Mouse (Mus musculus) spleen, adult 2 months (tissue): Measurements from ENCODE around the gene Itpr1. TPM values are rescaled to one million over a fixed set of nuclear protein-coding genes. Genes with fewer than 3 reads are reported as not detected.

Experiments used
- DNase-seq, 2 experiments: peaks; one replicate each; pipeline versions ENCODE4 v3.0.0 to v3.0.0-alpha.2; 2012 to 2021; ENCODE audit warnings: low spot score in 2 of 2, low read depth in 1 of 2
- H3K27ac ChIP-seq: fragments of 200-500 bp; 2 replicates; pipeline ENCODE4 v1.5.1; 2012; ENCODE audit warnings: low read length, inconsistent platforms; ENCODE audit not compliant: insufficient read depth
- H3K27me3 ChIP-seq: fragments of 200-500 bp; 2 replicates; pipeline ENCODE4 v1.6.1; 2012; ENCODE audit warnings: mild to moderate bottlenecking, moderate library complexity, low read length, inconsistent platforms; ENCODE audit not compliant: control insufficient read depth, insufficient read depth
- H3K36me3 ChIP-seq: fragments of 200-500 bp; 2 replicates; pipeline ENCODE4 v1.6.1; 2012; ENCODE audit warnings: mild to moderate bottlenecking, low read length, inconsistent platforms; ENCODE audit not compliant: control insufficient read depth, insufficient read depth
- H3K4me1 ChIP-seq: fragments of 200-500 bp; 2 replicates; pipeline ENCODE4 v1.6.1; 2011; ENCODE audit warnings: inconsistent platforms; ENCODE audit not compliant: control insufficient read depth, insufficient read depth, insufficient read length
- H3K4me3 ChIP-seq: fragments of 200-500 bp; 2 replicates; pipeline ENCODE4 v1.5.1; 2011; ENCODE audit warnings: mild to moderate bottlenecking, inconsistent platforms; ENCODE audit not compliant: insufficient read depth, insufficient read length; ENCODE audit errors: extremely low read depth
- CTCF ChIP-seq: fragments of 200-500 bp; IDR thresholded peaks from 2 replicates; pipeline ENCODE4 v1.5.1; 2011; ENCODE audit warnings: mild to moderate bottlenecking, inconsistent platforms; ENCODE audit not compliant: insufficient read depth, insufficient read length, insufficient replicate concordance; ENCODE audit errors: extremely low read depth
- POLR2A ChIP-seq: fragments of 200-500 bp; IDR thresholded peaks from 2 replicates; pipeline ENCODE4 v1.6.1; 2011; ENCODE audit warnings: low read depth, low read length, inconsistent platforms
- WGBS: fragments of 180-500 bp; shearing (Covaris S2); methylation state at CpG from one replicate; pipeline ENCODE4 v1.1.7; 2018; 5-methylcytosine and 5-hydroxymethylcytosine counted together
- polyA plus RNA-seq: library from polyadenylated mRNA; depleted of rRNA; stranded (reverse); fragments of >200 nt; gene quantifications from 2 replicates; pipeline ENCODE4 v1.2.3, GENCODE M21; 2012

Gene Itpr1
- polyA plus RNA-seq, 1 experiment: 17.9 TPM

DNA sequence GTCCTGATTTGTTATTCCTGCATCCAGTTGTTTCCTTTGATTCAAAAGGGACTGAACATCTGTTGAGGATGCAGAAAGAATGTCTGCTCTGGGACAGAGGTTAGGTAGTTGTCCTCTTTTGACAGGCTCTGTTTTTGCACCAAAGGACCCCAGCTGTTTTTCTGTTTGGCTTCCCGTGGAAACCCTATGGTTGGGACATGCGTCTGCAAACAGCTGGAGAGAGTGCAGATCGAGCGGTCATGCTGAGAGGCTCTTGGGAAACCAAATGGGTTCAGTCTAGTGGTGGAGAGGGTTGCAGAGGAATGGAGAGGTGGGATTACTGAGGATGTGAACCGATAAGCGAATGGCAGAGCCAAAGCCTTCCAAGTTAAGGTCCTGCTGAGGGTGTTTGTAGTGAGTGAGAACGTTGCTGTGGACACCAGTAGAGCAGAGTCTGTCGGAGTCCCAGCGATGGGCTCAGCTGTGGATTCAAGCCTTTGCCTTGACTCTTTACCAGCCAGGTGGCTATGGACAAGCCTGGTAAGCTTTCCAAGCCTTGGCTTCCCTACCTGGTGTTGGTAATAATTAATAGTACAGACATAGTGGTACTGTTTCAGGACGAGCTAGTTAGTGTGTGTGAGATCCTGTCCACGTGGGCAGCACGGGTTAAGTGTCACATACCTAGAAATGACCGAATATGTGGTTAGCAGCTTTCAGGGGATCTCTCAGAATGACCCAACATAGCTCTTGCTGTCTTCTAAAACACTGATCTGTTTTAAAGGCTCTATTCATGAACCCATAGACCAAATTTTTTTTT, 39.9 kb downstream of the Itpr1 start:
- TF ChIP-seq CTCF (no peak), POLR2A (no peak)
- Histone ChIP-seq H3K27me3 (no peaks in the 10 kb centered on the region), H3K27ac (no peak overlapping the region), H3K4me1 (no peaks in the 10 kb centered on the region), H3K4me3 (no peak overlapping the region), H3K36me3 (no peaks in the 10 kb centered on the region)
- WGBS: 93% methylated on average over 13 of the region's 13 CpGs
- DNase-seq: no peak

GRCm38 (mm10) chr6:108254132-108255064, 41.5 kb downstream of the Itpr1 start:
- 83% methylated on average over 9 of the region's 9 CpGs for WGBS
- DNase-seq: no peak
- TF ChIP-seq CTCF: no peak
- no peak for TF ChIP-seq POLR2A
- Histone ChIP-seq H3K4me1 (no peaks in the 10 kb centered on the region), H3K27ac (no peak overlapping the region), H3K4me3 (no peak overlapping the region), H3K36me3 (no peaks in the 10 kb centered on the region), H3K27me3 (no peaks in the 10 kb centered on the region)

- WGBS: 85% methylated on average over 4 of the region's 4 CpGs
- no peak overlapping the region for H3K4me3 ChIP-seq
- peaks cover under 1% of the 10 kb centered on the region; the same call in 1 of the 2 replicates for H3K4me1 ChIP-seq
- DNase-seq: no peak
- no peaks in the 10 kb centered on the region for H3K27me3 ChIP-seq
- H3K27ac ChIP-seq: no peak overlapping the region
- TF ChIP-seq POLR2A (no peak), CTCF (no peak)
- no peaks in the 10 kb centered on the region for H3K36me3 ChIP-seq
These were observed 43.0 kb downstream of the Itpr1 start for GRCm38 (mm10) chr6:108255880-108256279.

GRCm38 (mm10) chr6:108257225-108257624, 44.3 kb downstream of the Itpr1 start:
- no peak overlapping the region for H3K4me3 ChIP-seq
- peaks cover 6% of the 10 kb centered on the region; the same call in 1 of the 2 replicates for H3K4me1 ChIP-seq
- DNase-seq: no peak
- no peaks in the 10 kb centered on the region for H3K27me3 ChIP-seq
- no peak overlapping the region for H3K27ac ChIP-seq
- H3K36me3 ChIP-seq: no peaks in the 10 kb centered on the region
- no peak for TF ChIP-seq CTCF
- TF ChIP-seq POLR2A: no peak
- WGBS: 93% methylated on average over 3 of the region's 3 CpGs

- no peak overlapping the region for H3K4me3 ChIP-seq
- 85% methylated on average over 2 of the region's 2 CpGs for WGBS
- TF ChIP-seq POLR2A (no peak), CTCF (no peak)
- no peak overlapping the region for H3K27ac ChIP-seq
- H3K4me1 ChIP-seq: peaks cover 6% of the 10 kb centered on the region; the same call in 1 of the 2 replicates
- H3K36me3 ChIP-seq: no peaks in the 10 kb centered on the region
- no peaks in the 10 kb centered on the region for H3K27me3 ChIP-seq
- DNase-seq: no peak
These were observed 45.7 kb downstream of the Itpr1 start for GRCm38 (mm10) chr6:108258631-108259030.

DNA sequence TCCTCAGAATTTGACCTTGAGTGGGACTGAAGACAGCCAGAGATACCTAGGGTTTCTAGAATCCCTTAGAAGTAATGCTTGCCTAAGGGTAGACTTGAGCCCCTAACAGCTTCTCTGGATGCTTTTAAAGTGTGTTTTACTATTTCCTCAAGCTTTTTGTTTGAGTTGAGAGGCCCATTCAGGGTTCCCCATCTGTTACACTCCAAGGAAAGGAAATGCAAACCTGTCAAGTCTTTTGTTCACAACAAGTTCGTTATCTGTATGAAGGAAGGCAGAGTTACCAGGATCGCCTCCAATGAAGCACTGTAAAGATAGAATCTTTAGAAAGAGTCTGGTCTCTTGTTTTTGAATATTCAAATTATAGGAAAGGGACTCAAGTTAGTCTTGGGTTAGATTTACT, 46.8 kb downstream of the Itpr1 start:
- Histone ChIP-seq H3K4me3 (no peak overlapping the region), H3K27me3 (no peaks in the 10 kb centered on the region), H3K36me3 (no peaks in the 10 kb centered on the region), H3K4me1 (peaks cover 6% of the 10 kb centered on the region; the same call in 1 of the 2 replicates), H3K27ac (no peak overlapping the region)
- DNase-seq: no peak
- 63% methylated on average over 2 of the region's 2 CpGs for WGBS
- no peak for TF ChIP-seq POLR2A
- no peak for TF ChIP-seq CTCF
